Mouse (Mus musculus) MEL (cell line): Measurements from ENCODE around the gene Cfap299. TPM values are rescaled to one million over a fixed set of nuclear protein-coding genes. Genes with fewer than 3 reads are reported as not detected.

Experiments
- DNase-seq: peaks from one replicate; pipeline ENCODE4 v3.0.0; 2011; ENCODE audit warnings: low read depth, low spot score
- H3K27ac ChIP-seq: 2 replicates; pipeline ENCODE4 v1.5.1; 2012; ENCODE audit warnings: low read depth, mild to moderate bottlenecking, control low read depth, low read length, moderate library complexity; ENCODE audit not compliant: control insufficient read depth
- H3K27me3 ChIP-seq, 2 experiments: fragments of 150-350 bp in 1 of 2; sonication (generic) in 1 of 2; 2 replicates each; pipeline ENCODE4 v1.6.1; 2012; ENCODE audit warnings: low read length in 2 of 2, mild to moderate bottlenecking in 2 of 2, improper control_type of control experiment in 1 of 2, moderate library complexity in 1 of 2; ENCODE audit not compliant: insufficient read depth in 2 of 2, control insufficient read depth in 1 of 2
- H3K36me3 ChIP-seq, 2 experiments: 2 replicates each; pipeline ENCODE4 v1.6.1; 2012 to 2014; ENCODE audit warnings: low read length in 2 of 2, improper control_type of control experiment in 1 of 2, inconsistent platforms in 1 of 2, mild to moderate bottlenecking in 1 of 2; ENCODE audit not compliant: insufficient read depth in 2 of 2, control insufficient read depth in 1 of 2
- H3K4me1 ChIP-seq, 2 experiments: fragments of 150-350 bp in 1 of 2; sonication (generic) in 1 of 2; 2 replicates each; pipeline ENCODE4 v1.6.1; 2012; ENCODE audit warnings: low read length in 2 of 2, improper control_type of control experiment in 1 of 2, mild to moderate bottlenecking in 1 of 2; ENCODE audit not compliant: insufficient read depth in 2 of 2, control insufficient read depth in 1 of 2
- H3K4me3 ChIP-seq, 2 experiments: fragments of 150-350 bp in 1 of 2; sonication (generic) in 1 of 2; 2 replicates each; pipeline ENCODE4 v1.5.1; 2012; ENCODE audit warnings: low read depth in 2 of 2, low read length in 2 of 2, mild to moderate bottlenecking in 2 of 2, moderate library complexity in 2 of 2, control low read depth in 1 of 2, improper control_type of control experiment in 1 of 2; ENCODE audit not compliant: control insufficient read depth in 1 of 2, insufficient read depth in 1 of 2
- H3K79me2 ChIP-seq: 2 replicates; pipeline ENCODE4 v1.6.1; 2012; ENCODE audit warnings: mild to moderate bottlenecking, low read length, moderate library complexity; ENCODE audit not compliant: control insufficient read depth, poor library complexity, insufficient read depth
- H3K9ac ChIP-seq: 2 replicates; pipeline ENCODE4 v1.6.1; 2012; ENCODE audit warnings: low read depth, mild to moderate bottlenecking, control low read depth, low read length, moderate library complexity; ENCODE audit not compliant: control insufficient read depth, poor library complexity, severe bottlenecking
- H3K9me3 ChIP-seq: fragments of 150-350 bp; sonication (generic); replicated peaks from 2 replicates; pipeline ENCODE4 v1.6.1; 2012; ENCODE audit warnings: mild to moderate bottlenecking, low read length, improper control_type of control experiment, moderate library complexity; ENCODE audit not compliant: insufficient read depth
- BHLHE40 ChIP-seq: IDR thresholded peaks from 2 replicates; pipeline ENCODE4 v1.6.1; 2012; ENCODE audit warnings: low read depth, mild to moderate bottlenecking, inconsistent platforms, low read length, improper control_type of control experiment, borderline replicate concordance
- CHD1 ChIP-seq: IDR thresholded peaks from 2 replicates; pipeline ENCODE4 v1.6.1; 2012; ENCODE audit warnings: low read depth, mild to moderate bottlenecking, inconsistent platforms, low read length, improper control_type of control experiment
- CTCF ChIP-seq, 3 experiments: IDR thresholded peaks in 2 of 3; conservative IDR thresholded peaks in 1 of 3; 2 replicates each; pipeline ENCODE4 v1.5.1; 2011 to 2012; ENCODE audit warnings: low read length in 3 of 3, low read depth in 2 of 3, mild to moderate bottlenecking in 2 of 3, improper control_type of control experiment in 1 of 3, inconsistent platforms in 1 of 3, mixed read lengths in 1 of 3, moderate library complexity in 1 of 3; ENCODE audit not compliant: control insufficient read depth in 1 of 3, insufficient read depth in 1 of 3, poor library complexity in 1 of 3, severe bottlenecking in 1 of 3
- EP300 ChIP-seq, 2 experiments: IDR thresholded peaks; 2 replicates each; pipeline ENCODE4 v1.6.1; 2011; ENCODE audit warnings: improper control_type of control experiment in 2 of 2, low read length in 2 of 2, low read depth in 1 of 2, mild to moderate bottlenecking in 1 of 2
- GATA1 ChIP-seq: IDR thresholded peaks from 2 replicates; pipeline ENCODE4 v1.6.1; 2011; ENCODE audit warnings: low read depth, low read length, improper control_type of control experiment
- KAT2A ChIP-seq: conservative IDR thresholded peaks from 2 replicates; pipeline ENCODE4 v1.6.1; 2012; ENCODE audit warnings: low read depth, low read length, improper control_type of control experiment, inconsistent platforms
- MAFK ChIP-seq: IDR thresholded peaks from 2 replicates; pipeline ENCODE4 v1.6.1; 2011; ENCODE audit warnings: low read depth, mild to moderate bottlenecking, low read length, improper control_type of control experiment, borderline replicate concordance
- MAX ChIP-seq: IDR thresholded peaks from 2 replicates; pipeline ENCODE4 v1.6.1; 2011; ENCODE audit warnings: low read length, improper control_type of control experiment
- MXI1 ChIP-seq: IDR thresholded peaks from 2 replicates; pipeline ENCODE4 v1.6.1; 2011; ENCODE audit warnings: mild to moderate bottlenecking, low read depth, low read length, improper control_type of control experiment
- MYC ChIP-seq: IDR thresholded peaks from 2 replicates; pipeline ENCODE4 v1.6.1; 2011; ENCODE audit warnings: low read depth, mild to moderate bottlenecking, low read length, improper control_type of control experiment, moderate library complexity
- NELFE ChIP-seq: IDR thresholded peaks from 2 replicates; pipeline ENCODE4 v1.6.1; 2011; ENCODE audit warnings: low read depth, low read length, improper control_type of control experiment
- POLR2A ChIP-seq, 2 experiments: IDR thresholded peaks; 2 replicates each; pipeline ENCODE4 v1.6.1; 2011 to 2012; ENCODE audit warnings: low read length in 2 of 2, mild to moderate bottlenecking in 2 of 2, control low read depth in 1 of 2, improper control_type of control experiment in 1 of 2, low read depth in 1 of 2, moderate library complexity in 1 of 2; ENCODE audit not compliant: control insufficient read depth in 1 of 2, insufficient read depth in 1 of 2, poor library complexity in 1 of 2
- POLR2AphosphoS2 ChIP-seq: IDR thresholded peaks from 2 replicates; pipeline ENCODE4 v1.6.1; 2011; ENCODE audit warnings: low read length, improper control_type of control experiment
- SMC3 ChIP-seq: IDR thresholded peaks from 2 replicates; pipeline ENCODE4 v1.6.1; 2011; ENCODE audit warnings: low read depth, low read length, improper control_type of control experiment
- TAL1 ChIP-seq: IDR thresholded peaks from 2 replicates; pipeline ENCODE4 v1.6.1; 2012; ENCODE audit warnings: mild to moderate bottlenecking, inconsistent platforms, low read length, moderate library complexity, mixed read lengths
- TBP ChIP-seq: IDR thresholded peaks from 2 replicates; pipeline ENCODE4 v1.8.0; 2011; ENCODE audit warnings: low read depth, low read length, improper control_type of control experiment
- USF2 ChIP-seq, 2 experiments: IDR thresholded peaks; 2 replicates each; pipeline ENCODE4 v1.6.1; 2011 to 2012; ENCODE audit warnings: improper control_type of control experiment in 2 of 2, low read length in 2 of 2, borderline replicate concordance in 1 of 2, inconsistent platforms in 1 of 2, low read depth in 1 of 2, mild to moderate bottlenecking in 1 of 2; ENCODE audit not compliant: insufficient read depth in 1 of 2
- ZC3H11A ChIP-seq: IDR thresholded peaks from 2 replicates; pipeline ENCODE4 v1.6.1; 2012; ENCODE audit warnings: low read depth, mild to moderate bottlenecking, inconsistent platforms, low read length, improper control_type of control experiment
- polyA plus RNA-seq, 2 experiments: library from polyadenylated mRNA; stranded (reverse) in 1 of 2; unstranded in 1 of 2; fragments of >175 nt in 1 of 2; fragments of >200 nt in 1 of 2; gene quantifications; 2 replicates each; pipeline versions ENCODE4 v1.2.1 to v1.2.4; 2012; ENCODE audit warnings: low replicate concordance in 2 of 2, low read depth in 1 of 2; ENCODE audit not compliant: insufficient read length in 2 of 2, insufficient read depth in 1 of 2, missing spikeins in 1 of 2
- total RNA-seq: library from RNA; depleted of rRNA; stranded (reverse); fragments of 300-350 nt; gene quantifications from 2 replicates; pipeline ENCODE4 v1.2.3, GENCODE M21; 2012

The Cfap299 gene
- total and polyA plus RNA-seq, 3 experiments, result not detected

DNA sequence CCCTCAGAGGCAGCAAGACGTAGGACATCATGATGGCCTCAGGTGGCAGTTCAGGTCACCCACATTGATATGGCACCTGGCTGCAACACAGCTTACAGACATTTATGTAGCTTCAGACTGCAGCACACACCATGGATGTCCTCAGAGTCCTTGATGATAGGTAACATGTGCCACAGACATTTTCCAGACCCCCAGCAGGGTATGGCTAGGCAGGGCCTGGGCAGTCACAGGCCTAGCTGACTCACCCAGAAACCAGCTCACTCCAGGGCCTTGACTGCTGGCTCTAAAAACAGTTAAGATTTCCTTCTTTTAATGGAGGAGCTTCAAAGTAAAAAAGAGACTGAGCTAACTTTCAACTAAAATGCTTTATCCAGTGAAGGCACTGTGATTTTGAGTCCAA lies 95.9 kb downstream of the Cfap299 start:
- TF ChIP-seq TAL1, result no peak
- TF ChIP-seq USF2 (IDR thresholded peaks at IDR 0.05; ENCODE audit: borderline replicate concordance in 1 of 2, insufficient read depth in 1 of 2, low read depth in 1 of 2, low read length in 2 of 2), result no peak
- TF ChIP-seq SMC3, result no peak
- TF ChIP-seq KAT2A, result no peak
- no peak for TF ChIP-seq GATA1
- no peak for TF ChIP-seq NELFE
- TF ChIP-seq MXI1, result no peak
- TF ChIP-seq POLR2A (IDR thresholded peaks at IDR 0.05; ENCODE audit: control insufficient read depth in 1 of 2, insufficient read depth in 1 of 2, low read depth in 1 of 2, low read length in 2 of 2, poor library complexity in 1 of 2), result no peak
- TF ChIP-seq TBP, result no peak
- no peak for TF ChIP-seq EP300 (IDR thresholded peaks at IDR 0.05; ENCODE audit: low read depth in 1 of 2, low read length in 2 of 2)
- TF ChIP-seq MAFK, result no peak
- Histone ChIP-seq H3K9me3 (no peaks in the 10 kb centered on the region), H3K4me1 (no peaks in the 10 kb centered on the region), H3K27me3 (no peaks in the 10 kb centered on the region), H3K27ac (no peak overlapping the region), H3K4me3 (no peak overlapping the region), H3K36me3 (no peaks in the 10 kb centered on the region), H3K9ac (no peak overlapping the region), H3K79me2 (no peaks in the 10 kb centered on the region)
- DNase-seq, result no peak

DNA sequence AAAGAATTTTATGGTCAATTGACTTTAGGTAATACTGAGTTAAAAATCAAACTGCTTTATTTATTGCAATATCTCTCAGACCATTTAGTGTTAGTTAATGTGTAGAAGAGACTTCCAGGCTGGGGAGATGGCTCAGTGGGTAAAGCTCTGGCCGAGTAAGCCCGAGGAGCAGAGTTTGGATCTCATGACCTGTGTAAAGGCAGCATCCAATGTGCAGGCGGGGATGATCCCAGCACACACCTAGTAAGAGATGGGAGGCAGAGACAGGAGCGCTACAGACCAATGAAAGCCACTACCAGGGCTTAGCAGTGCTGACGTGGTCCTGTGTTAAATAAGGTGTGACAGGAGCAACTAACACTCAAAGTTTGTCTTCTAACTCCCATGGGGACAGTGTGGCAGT lies 97.0 kb downstream of the Cfap299 start:
- TF ChIP-seq CHD1 (no peak), BHLHE40 (no peak), MYC (no peak), POLR2AphosphoS2 (no peak), CTCF (IDR thresholded peaks at IDR 0.05 in 2 of 3, conservative IDR thresholded peaks at IDR 0.05 in 1 of 3; ENCODE audit: control insufficient read depth in 1 of 3, insufficient read depth in 1 of 3, low read depth in 2 of 3, low read length in 3 of 3, poor library complexity in 1 of 3, severe bottlenecking in 1 of 3) (no peak), USF2 (IDR thresholded peaks at IDR 0.05; ENCODE audit: borderline replicate concordance in 1 of 2, insufficient read depth in 1 of 2, low read depth in 1 of 2, low read length in 2 of 2) (no peak), ZC3H11A (no peak), MAX (no peak)
- TF ChIP-seq, all 39 proteins: peak for 0
- no peaks in the 10 kb centered on the region for H3K4me1 ChIP-seq
- H3K27me3 ChIP-seq, result no peaks in the 10 kb centered on the region
- H3K9me3 ChIP-seq, result no peaks in the 10 kb centered on the region
- H3K36me3 ChIP-seq, result no peaks in the 10 kb centered on the region
- H3K4me3 ChIP-seq, result no peak overlapping the region
- DNase-seq, result no peak
- no peak overlapping the region for H3K27ac ChIP-seq
- no peak overlapping the region for H3K9ac ChIP-seq
- no peaks in the 10 kb centered on the region for H3K79me2 ChIP-seq
